Mouse (Mus musculus) midbrain, embryonic 16.5 days (tissue): ENCODE measurements around the gene Tmem178b. TPM values are rescaled to one million over a fixed set of nuclear protein-coding genes. Genes with fewer than 3 reads are reported as not detected.
A peak's percentile ranks its signal among the peaks of the same experiment; 100 is the strongest.

Experiments
- ATAC-seq: fragments of 200-750 bp; cut with Nextera tagmentation; 2 replicates; pipeline ENCODE4 v1.8.0; 2017; ENCODE audit warnings: moderate TSS enrichment
- H3K27ac ChIP-seq: fragments of 300-500 bp; sonication (generic); 2 replicates; pipeline ENCODE4 v1.5.1; 2014; ENCODE audit warnings: mild to moderate bottlenecking, low read length, mixed read lengths
- H3K27me3 ChIP-seq: fragments of 300-500 bp; sonication (generic); 2 replicates; pipeline ENCODE4 v1.6.1; 2014; ENCODE audit warnings: low read depth, low read length, mixed read lengths; ENCODE audit not compliant: control insufficient read depth, insufficient read depth
- H3K36me3 ChIP-seq: fragments of 300-500 bp; sonication (generic); 2 replicates; pipeline ENCODE4 v1.6.1; 2014; ENCODE audit warnings: mild to moderate bottlenecking, low read length, moderate library complexity, mixed read lengths; ENCODE audit not compliant: control insufficient read depth, insufficient read depth
- H3K4me1 ChIP-seq: fragments of 300-500 bp; sonication (generic); 2 replicates; pipeline ENCODE4 v1.6.1; 2014; ENCODE audit warnings: mild to moderate bottlenecking, low read length, mixed read lengths; ENCODE audit not compliant: control insufficient read depth, insufficient read depth
- H3K4me2 ChIP-seq: fragments of 300-500 bp; sonication (generic); 2 replicates; pipeline ENCODE4 v1.6.1; 2014; ENCODE audit warnings: mild to moderate bottlenecking, low read length, mixed read lengths
- H3K4me3 ChIP-seq: fragments of 300-500 bp; sonication (generic); 2 replicates; pipeline ENCODE4 v1.5.1; 2014; ENCODE audit warnings: low read depth, mild to moderate bottlenecking, low read length, moderate library complexity, mixed read lengths
- H3K9ac ChIP-seq: fragments of 300-500 bp; sonication (generic); 2 replicates; pipeline ENCODE4 v1.6.1; 2014; ENCODE audit warnings: low read depth, low read length, mixed read lengths
- H3K9me3 ChIP-seq: fragments of 300-500 bp; sonication (generic); replicated peaks from 2 replicates; pipeline ENCODE4 v1.6.1; 2014; ENCODE audit warnings: mild to moderate bottlenecking, low read length, mixed read lengths; ENCODE audit not compliant: control insufficient read depth, poor library complexity, severe bottlenecking
- WGBS: fragments of 180-500 bp; shearing (Covaris S2); extraction: QIAGEN DNeasy Blood & Tissue Kit; methylation state at CpG from one replicate; pipeline ENCODE4 v1.1.7; 2014; 5-methylcytosine and 5-hydroxymethylcytosine counted together
- polyA plus RNA-seq: library from polyadenylated mRNA; unstranded; fragments of >200 nt; fragmentation: Nextera tagmentation; extraction: Ambion mirVana; gene quantifications from 2 replicates; pipeline ENCODE4 v1.2.1, GENCODE M21; 2015

The Tmem178b gene
- polyA plus RNA-seq, 1 experiment from 2014 or later = 32.8 TPM

DNA sequence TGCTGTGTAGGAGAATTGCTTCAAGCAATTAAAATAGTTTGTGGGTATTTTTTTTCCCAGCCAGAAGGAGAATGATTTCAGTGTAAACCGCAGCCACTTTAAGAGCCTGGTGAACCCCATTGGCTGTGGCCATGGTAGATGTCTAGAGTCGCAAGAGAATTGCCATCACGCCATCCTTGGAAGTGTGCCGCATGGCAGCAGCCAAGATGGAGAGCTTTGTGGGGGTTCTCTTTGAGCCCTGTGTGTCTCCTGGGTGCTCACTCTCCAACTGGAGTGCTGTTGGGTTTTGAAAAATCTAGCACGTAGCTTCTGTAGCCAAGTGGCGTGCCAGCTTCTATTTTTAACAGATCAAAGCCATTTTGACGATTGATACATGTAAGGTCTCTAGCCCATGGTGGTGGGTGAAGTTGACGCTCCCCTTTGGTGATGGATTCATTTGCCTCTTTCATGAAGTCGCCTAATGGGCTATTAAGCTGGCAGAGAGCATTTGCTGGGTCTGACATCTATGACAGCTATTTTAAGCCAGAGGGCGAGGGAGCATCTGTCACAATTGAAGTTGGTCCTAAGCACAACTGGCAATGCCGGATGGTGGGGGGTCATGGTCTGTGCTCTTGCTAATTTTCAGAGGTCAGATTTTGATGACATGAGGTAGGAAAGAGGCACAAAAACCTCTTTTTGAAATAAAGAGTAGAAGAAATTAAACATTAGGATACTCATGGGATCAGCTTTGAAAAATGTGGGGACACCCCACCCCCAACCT, 133.1 kb downstream of the Tmem178b start:
- 0 out of 2 replicates have a peak, but pooled peaks have one; percentile 8 for ATAC-seq
- Histone ChIP-seq H3K4me2 (no peak overlapping the region), H3K9me3 (no peaks in the 10 kb centered on the region), H3K4me1 (peaks cover 32% of the 10 kb centered on the region), H3K36me3 (no peaks in the 10 kb centered on the region), H3K27me3 (no peaks in the 10 kb centered on the region), H3K9ac (no peak overlapping the region), H3K27ac (no peak overlapping the region), H3K4me3 (no peak overlapping the region)
- WGBS = 51% methylated on average over 11 of the region's 11 CpGs

DNA sequence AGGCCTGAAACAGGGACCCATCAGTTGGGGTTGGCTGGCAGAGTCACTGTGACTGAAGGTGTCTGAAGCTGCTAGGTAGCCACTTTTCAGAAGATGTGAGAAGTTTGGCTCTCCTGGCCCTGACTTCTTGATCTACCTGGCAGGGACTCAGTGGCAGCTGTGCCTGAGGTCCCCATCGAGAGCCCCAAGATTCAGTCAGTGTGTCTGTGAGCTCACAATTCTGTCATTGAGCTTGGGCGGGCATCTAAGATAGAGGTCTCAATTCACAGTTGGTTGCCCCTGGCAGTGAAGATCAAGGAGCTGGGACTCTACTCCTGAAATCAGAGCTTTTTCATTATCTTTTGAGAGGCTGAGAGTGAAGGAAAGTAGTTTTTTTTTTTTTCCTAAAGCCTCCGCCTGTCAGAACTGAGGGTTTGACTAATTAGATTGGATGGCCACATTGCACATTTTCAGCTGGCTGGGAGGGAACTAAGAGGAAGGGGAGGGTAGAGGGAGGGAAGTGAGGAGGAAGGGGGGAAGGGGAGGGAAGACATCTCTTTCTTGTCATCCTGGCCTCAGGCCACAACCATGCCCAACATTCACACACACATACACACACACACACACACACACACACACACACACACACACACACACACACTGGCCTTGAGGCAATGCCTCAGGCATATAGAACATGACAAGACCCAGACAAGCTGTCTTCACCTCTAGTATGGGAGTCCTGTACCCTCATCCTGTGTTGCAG, 135.3 kb downstream of the Tmem178b start:
- H3K4me1 ChIP-seq = peaks cover 37% of the 10 kb centered on the region
- ATAC-seq = peak; percentile 55

GRCm38 (mm10) chr6:40009718-40010117, 136.6 kb downstream of the Tmem178b start:
- H3K36me3 ChIP-seq = no peaks in the 10 kb centered on the region
- no peak for ATAC-seq
- WGBS = 58% methylated on average over 3 of the region's 3 CpGs
- peaks cover 39% of the 10 kb centered on the region for H3K4me1 ChIP-seq
- H3K9me3 ChIP-seq = no peaks in the 10 kb centered on the region
- no peak overlapping the region for H3K9ac ChIP-seq
- no peak overlapping the region for H3K4me2 ChIP-seq
- no peak overlapping the region for H3K4me3 ChIP-seq
- no peaks in the 10 kb centered on the region for H3K27me3 ChIP-seq
- no peak overlapping the region for H3K27ac ChIP-seq

More for the DNA sequence above, 135.3 kb downstream of the Tmem178b start:
- no peaks in the 10 kb centered on the region for H3K27me3 ChIP-seq
- no peak overlapping the region for H3K4me2 ChIP-seq
- no peak overlapping the region for H3K9ac ChIP-seq
- H3K4me3 ChIP-seq = no peak overlapping the region
- H3K36me3 ChIP-seq = no peaks in the 10 kb centered on the region
- WGBS = 20% methylated on average over 3 of the region's 3 CpGs
- peak overlapping the region; percentile 50 for H3K27ac ChIP-seq
- no peaks in the 10 kb centered on the region for H3K9me3 ChIP-seq

DNA sequence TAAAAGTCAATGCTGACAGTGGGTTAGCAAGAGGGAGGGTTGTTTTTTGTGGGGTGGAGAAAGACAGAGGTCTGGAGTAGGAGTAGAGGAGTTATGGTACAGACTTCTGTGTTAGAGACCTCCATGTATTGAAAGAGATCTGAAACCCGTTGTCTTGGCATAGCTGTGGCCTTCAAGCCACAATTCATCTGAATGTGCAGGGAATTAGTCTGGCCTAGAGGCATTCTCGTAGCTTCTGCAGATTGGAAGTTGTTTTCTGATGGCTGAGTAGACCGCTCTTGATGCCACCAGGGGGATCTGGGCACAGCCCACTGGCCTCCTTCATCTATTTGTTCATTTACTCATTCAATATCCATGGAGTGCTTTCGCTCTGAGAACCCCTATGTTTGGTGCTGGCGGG, 138.0 kb downstream of the Tmem178b start:
- Histone ChIP-seq H3K4me1 (peaks cover 48% of the 10 kb centered on the region), H3K9me3 (no peaks in the 10 kb centered on the region), H3K9ac (no peak overlapping the region), H3K4me2 (no peak overlapping the region), H3K27me3 (no peaks in the 10 kb centered on the region), H3K36me3 (no peaks in the 10 kb centered on the region), H3K4me3 (no peak overlapping the region), H3K27ac (no peak overlapping the region)
- 89% methylated on average over 5 of the region's 5 CpGs for WGBS
- no peak for ATAC-seq

DNA sequence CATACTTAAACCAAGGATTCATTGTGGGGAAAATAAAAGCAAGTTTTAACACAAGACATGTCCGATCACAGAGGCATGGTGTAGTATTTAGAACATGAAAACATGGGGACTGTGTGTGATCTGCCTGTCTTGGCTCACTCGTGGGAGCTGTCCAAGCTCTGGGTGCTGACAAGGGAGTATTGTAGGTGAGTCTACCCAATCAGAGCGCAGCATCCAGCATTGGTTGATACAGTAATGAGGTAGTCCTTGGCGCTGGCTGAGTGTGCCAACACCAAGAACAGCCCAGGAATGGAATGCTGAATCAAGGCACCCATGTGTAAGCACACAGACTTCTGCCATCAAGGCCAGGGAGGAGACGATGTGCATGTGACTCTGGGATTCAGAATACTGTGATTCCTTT, 138.5 kb downstream of the Tmem178b start:
- Histone ChIP-seq H3K9ac (no peak overlapping the region), H3K27ac (no peak overlapping the region), H3K27me3 (no peaks in the 10 kb centered on the region), H3K4me1 (peaks cover 53% of the 10 kb centered on the region), H3K4me3 (no peak overlapping the region), H3K4me2 (no peak overlapping the region), H3K9me3 (no peaks in the 10 kb centered on the region), H3K36me3 (no peaks in the 10 kb centered on the region)
- WGBS = 72% methylated on average over 5 of the region's 5 CpGs
- no peak for ATAC-seq

GRCm38 (mm10) chr6:40013407-40013806, 140.3 kb downstream of the Tmem178b start:
- ATAC-seq = no peak
- Histone ChIP-seq H3K4me2 (no peak overlapping the region), H3K36me3 (no peaks in the 10 kb centered on the region), H3K27ac (no peak overlapping the region), H3K27me3 (no peaks in the 10 kb centered on the region), H3K4me1 (peaks cover 44% of the 10 kb centered on the region), H3K4me3 (no peak overlapping the region), H3K9me3 (no peaks in the 10 kb centered on the region), H3K9ac (no peak overlapping the region)
- 72% methylated on average over 5 of the region's 5 CpGs for WGBS

GRCm38 (mm10) chr6:40015185-40015584, 142.1 kb downstream of the Tmem178b start:
- WGBS = 46% methylated on average over 4 of the region's 4 CpGs

GRCm38 (mm10) chr6:40015711-40016460, 142.8 kb downstream of the Tmem178b start:
- Histone ChIP-seq H3K9me3 (no peaks in the 10 kb centered on the region), H3K4me2 (0 out of 2 replicates have a peak overlapping the region, but pooled peaks have one; percentile 7), H3K4me1 (peaks cover 30% of the 10 kb centered on the region), H3K4me3 (no peak overlapping the region), H3K36me3 (no peaks in the 10 kb centered on the region), H3K9ac (no peak overlapping the region), H3K27me3 (no peaks in the 10 kb centered on the region), H3K27ac (peak overlapping the region; percentile 47)
- ATAC-seq = peak; percentile 63
- 14% methylated on average over 7 of the region's 7 CpGs for WGBS

More at GRCm38 (mm10) chr6:40015185-40015584, 142.1 kb downstream of the Tmem178b start:
- no peaks in the 10 kb centered on the region for H3K27me3 ChIP-seq
- ATAC-seq = no peak
- H3K4me1 ChIP-seq = peaks cover 36% of the 10 kb centered on the region
- no peak overlapping the region for H3K4me3 ChIP-seq
- H3K4me2 ChIP-seq = no peak overlapping the region
- no peaks in the 10 kb centered on the region for H3K36me3 ChIP-seq
- peak overlapping the region; percentile 56; the same call in 1 of the 2 replicates for H3K27ac ChIP-seq
- H3K9me3 ChIP-seq = no peaks in the 10 kb centered on the region
- H3K9ac ChIP-seq = no peak overlapping the region
